Mouse (Mus musculus) forebrain, embryonic 14.5 days (tissue): Measurements from ENCODE around the gene Polr2j. TPM values are rescaled to one million over a fixed set of nuclear protein-coding genes. Genes with fewer than 3 reads are reported as not detected.
A peak's percentile ranks its signal among the peaks of the same experiment; 100 is the strongest.

ENCODE experiments used
- ATAC-seq: fragments of 200-750 bp; cut with Nextera tagmentation; 2 replicates; pipeline ENCODE4 v1.8.0; 2017; ENCODE audit warnings: mild to moderate bottlenecking, moderate library complexity
- DNase-seq: peaks from one replicate; pipeline ENCODE4 v3.0.0-alpha.2; 2015; ENCODE audit warnings: low spot score
- H3K27ac ChIP-seq: fragments of 300-500 bp; sonication (generic); 2 replicates; pipeline ENCODE4 v1.5.1; 2014; ENCODE audit warnings: low read depth, mild to moderate bottlenecking, control low read depth, low read length, moderate library complexity
- H3K27me3 ChIP-seq: fragments of 300-500 bp; sonication (generic); replicated peaks from 2 replicates; pipeline ENCODE4 v1.6.1; 2014; ENCODE audit warnings: low read length, control low read depth, mixed read lengths; ENCODE audit not compliant: control insufficient read depth, insufficient read depth
- H3K36me3 ChIP-seq: fragments of 300-500 bp; sonication (generic); 2 replicates; pipeline ENCODE4 v1.6.1; 2014; ENCODE audit warnings: low read length, control low read depth; ENCODE audit not compliant: control insufficient read depth, insufficient read depth
- H3K4me1 ChIP-seq: fragments of 300-500 bp; sonication (generic); 2 replicates; pipeline ENCODE4 v1.6.1; 2014; ENCODE audit warnings: antibody characterized with exemption, low read length, control low read depth; ENCODE audit not compliant: control insufficient read depth, insufficient read depth
- H3K4me2 ChIP-seq: fragments of 300-500 bp; sonication (generic); 2 replicates; pipeline ENCODE4 v1.6.1; 2014; ENCODE audit warnings: mild to moderate bottlenecking, control low read depth, low read length
- H3K4me3 ChIP-seq: fragments of 300-500 bp; sonication (generic); 2 replicates; pipeline ENCODE4 v1.5.1; 2014; ENCODE audit warnings: low read depth, low read length, control low read depth
- H3K9ac ChIP-seq: fragments of 300-500 bp; sonication (generic); 2 replicates; pipeline ENCODE4 v1.6.1; 2014; ENCODE audit warnings: mild to moderate bottlenecking, low read length, control low read depth, moderate library complexity
- H3K9me3 ChIP-seq: fragments of 300-500 bp; sonication (generic); replicated peaks from 2 replicates; pipeline ENCODE4 v1.6.1; 2016; ENCODE audit warnings: low read length, control low read depth, mixed read lengths; ENCODE audit not compliant: control insufficient read depth
- WGBS: fragments of 180-500 bp; shearing (Covaris S2); extraction: QIAGEN DNeasy Blood & Tissue Kit; methylation state at CpG from one replicate; pipeline ENCODE4 v1.1.7; 2014; 5-methylcytosine and 5-hydroxymethylcytosine counted together
- polyA plus RNA-seq: library from polyadenylated mRNA; unstranded; fragments of >200 nt; fragmentation: Nextera tagmentation; extraction: Ambion mirVana; gene quantifications from 2 replicates; pipeline ENCODE4 v1.2.1, GENCODE M21; 2014

The Polr2j gene
- polyA plus RNA-seq: 255 and 310 TPM in 2 replicates

GRCm38 (mm10) chr5:136115891-136116783 is at the start of gene Polr2j:
Gene Polr2j, plus strand, starts transcription at chr5:136116631.
- Histone ChIP-seq H3K4me1 (peaks cover 12% of the 10 kb centered on the region), H3K27ac (0 out of 2 replicates have a peak within 1 kb of the TSS, but pooled peaks have one; percentile 44), H3K36me3 (peaks cover 16% of the 10 kb centered on the region), H3K9ac (peak within 1 kb of the TSS; percentile 77), H3K4me2 (peak within 1 kb of the TSS; percentile 86), H3K9me3 (no peaks in the 10 kb centered on the region), H3K27me3 (no peaks in the 10 kb centered on the region), H3K4me3 (peak within 1 kb of the TSS; percentile 80)
- DNase-seq: peak; percentile 98
- ATAC-seq: peak; percentile 97
- 3% methylated on average over 42 of the region's 42 CpGs for WGBS

- no peaks in the 10 kb centered on the region for H3K9me3 ChIP-seq
- no peak overlapping the region for H3K4me3 ChIP-seq
- H3K4me1 ChIP-seq: no peaks in the 10 kb centered on the region
- ATAC-seq: no peak
- H3K4me2 ChIP-seq: no peak overlapping the region
- no peaks in the 10 kb centered on the region for H3K36me3 ChIP-seq
- no peak overlapping the region for H3K27ac ChIP-seq
- H3K27me3 ChIP-seq: no peaks in the 10 kb centered on the region
- DNase-seq: no peak
- H3K9ac ChIP-seq: no peak overlapping the region
- 65% methylated on average over 2 of the region's 2 CpGs for WGBS
Observed at GRCm38 (mm10) chr5:136069411-136069810, 47.0 kb upstream of the Polr2j start.

- Histone ChIP-seq H3K27ac (no peak overlapping the region), H3K27me3 (no peaks in the 10 kb centered on the region), H3K36me3 (no peaks in the 10 kb centered on the region), H3K9ac (no peak overlapping the region), H3K4me2 (no peak overlapping the region), H3K4me3 (no peak overlapping the region), H3K4me1 (peaks cover 2% of the 10 kb centered on the region; the same call in 1 of the 2 replicates), H3K9me3 (no peaks in the 10 kb centered on the region)
- ATAC-seq (no peak), DNase-seq (no peak)
- WGBS: 46% methylated on average over 6 of the region's 6 CpGs
Observed at GRCm38 (mm10) chr5:136073051-136073450, 43.4 kb upstream of the Polr2j start.

- Histone ChIP-seq H3K9me3 (no peaks in the 10 kb centered on the region), H3K9ac (no peak overlapping the region), H3K4me3 (no peak overlapping the region), H3K27ac (no peak overlapping the region), H3K27me3 (no peaks in the 10 kb centered on the region), H3K4me2 (no peak overlapping the region), H3K36me3 (no peaks in the 10 kb centered on the region), H3K4me1 (peaks cover 2% of the 10 kb centered on the region; the same call in 1 of the 2 replicates)
- DNase-seq (no peak), ATAC-seq (no peak)
- WGBS: 70% methylated on average over 11 of the region's 11 CpGs
Observed at GRCm38 (mm10) chr5:136073526-136073925, 42.9 kb upstream of the Polr2j start.

- Histone ChIP-seq H3K9me3 (no peaks in the 10 kb centered on the region), H3K9ac (no peak overlapping the region), H3K27ac (no peak overlapping the region), H3K36me3 (no peaks in the 10 kb centered on the region), H3K4me3 (no peak overlapping the region), H3K27me3 (no peaks in the 10 kb centered on the region), H3K4me1 (peaks cover 2% of the 10 kb centered on the region; the same call in 1 of the 2 replicates), H3K4me2 (no peak overlapping the region)
- DNase-seq: no peak
- no peak for ATAC-seq
- 95% methylated on average over 5 of the region's 5 CpGs for WGBS
Observed at GRCm38 (mm10) chr5:136075076-136075475, 41.4 kb upstream of the Polr2j start.

GRCm38 (mm10) chr5:136076284-136076683 is 40.1 kb upstream of the Polr2j start:
- DNase-seq: peak; percentile 62
- Histone ChIP-seq H3K27ac (no peak overlapping the region), H3K9ac (no peak overlapping the region), H3K4me2 (no peak overlapping the region), H3K36me3 (no peaks in the 10 kb centered on the region), H3K4me1 (peaks cover 2% of the 10 kb centered on the region; the same call in 1 of the 2 replicates), H3K27me3 (no peaks in the 10 kb centered on the region), H3K9me3 (no peaks in the 10 kb centered on the region), H3K4me3 (no peak overlapping the region)
- 32% methylated on average over 7 of the region's 7 CpGs for WGBS
- 0 out of 2 replicates have a peak, but pooled peaks have one; percentile 4 for ATAC-seq

- Histone ChIP-seq H3K27me3 (no peaks in the 10 kb centered on the region), H3K4me1 (peaks cover 2% of the 10 kb centered on the region; the same call in 1 of the 2 replicates), H3K9ac (no peak overlapping the region), H3K4me2 (no peak overlapping the region), H3K4me3 (no peak overlapping the region), H3K36me3 (no peaks in the 10 kb centered on the region), H3K27ac (no peak overlapping the region), H3K9me3 (no peaks in the 10 kb centered on the region)
- no peak for DNase-seq
- WGBS: 87% methylated on average over 9 of the region's 9 CpGs
- ATAC-seq: no peak
Observed at GRCm38 (mm10) chr5:136077001-136077550, 39.4 kb upstream of the Polr2j start.

GRCm38 (mm10) chr5:136078136-136078535 is 38.3 kb upstream of the Polr2j start:
- Histone ChIP-seq H3K27ac (no peak overlapping the region), H3K4me3 (no peak overlapping the region), H3K4me2 (no peak overlapping the region), H3K9ac (no peak overlapping the region), H3K9me3 (no peaks in the 10 kb centered on the region), H3K27me3 (no peaks in the 10 kb centered on the region), H3K4me1 (peaks cover 2% of the 10 kb centered on the region; the same call in 1 of the 2 replicates), H3K36me3 (no peaks in the 10 kb centered on the region)
- DNase-seq (no peak), ATAC-seq (no peak)
- 94% methylated on average over 5 of the region's 5 CpGs for WGBS

- H3K4me3 ChIP-seq: no peak overlapping the region
- H3K27me3 ChIP-seq: no peaks in the 10 kb centered on the region
- H3K36me3 ChIP-seq: no peaks in the 10 kb centered on the region
- ATAC-seq: no peak
- no peaks in the 10 kb centered on the region for H3K9me3 ChIP-seq
- peaks cover 7% of the 10 kb centered on the region; the same call in 1 of the 2 replicates for H3K4me1 ChIP-seq
- 80% methylated on average over 4 of the region's 4 CpGs for WGBS
- H3K27ac ChIP-seq: no peak overlapping the region
- H3K4me2 ChIP-seq: no peak overlapping the region
- H3K9ac ChIP-seq: no peak overlapping the region
- no peak for DNase-seq
Observed at GRCm38 (mm10) chr5:136082345-136082744, 34.1 kb upstream of the Polr2j start.
